Mouse (Mus musculus): Measurements from ENCODE around the gene Gm37240. TPM values are rescaled to one million over a fixed set of nuclear protein-coding genes. Genes with fewer than 3 reads are reported as not detected.

Gene Gm37240
- polyA plus RNA-seq, 1 experiment = 1.0 TPM

DNA sequence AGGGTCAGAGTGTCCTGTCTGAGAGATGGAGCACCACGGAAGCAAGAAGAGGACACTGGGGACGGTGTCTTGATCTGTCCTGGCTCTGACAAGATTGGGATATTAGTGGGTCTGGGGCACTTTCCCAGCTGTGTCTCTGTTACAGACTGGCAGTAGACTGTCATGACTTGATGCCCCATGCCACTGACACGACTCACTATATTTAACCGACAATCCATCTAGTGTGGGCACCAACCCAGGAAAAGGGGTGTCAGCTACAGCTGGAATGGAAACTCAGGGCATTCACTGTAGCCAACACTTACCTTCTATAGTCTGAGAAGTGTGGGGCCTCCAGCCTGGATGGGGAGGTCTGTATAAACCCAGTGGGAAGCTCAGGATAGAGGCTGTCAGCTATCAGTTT lies 681.4 kb downstream of the Gm37240 start:
- WGBS = 87% methylated on average over 4 of the region's 4 CpGs
- H3K4me3 ChIP-seq (replicated peaks; ENCODE audit: control insufficient read depth, low read depth, low read length) = no peak overlapping the region
- no peak overlapping the region for H3K27ac ChIP-seq (ENCODE audit: control insufficient read depth, insufficient read depth, low read depth, low read length, poor library complexity)
- H3K4me1 ChIP-seq (ENCODE audit: control insufficient read depth, insufficient read depth, low read length) = no peaks in the 10 kb centered on the region
- TF ChIP-seq CTCF (IDR thresholded peaks at IDR 0.05; ENCODE audit: control insufficient read depth, insufficient read depth, low read length) (no peak), POLR2A (IDR thresholded peaks at IDR 0.05; ENCODE audit: borderline replicate concordance, control insufficient read depth, low read depth, low read length) (no peak)

DNA sequence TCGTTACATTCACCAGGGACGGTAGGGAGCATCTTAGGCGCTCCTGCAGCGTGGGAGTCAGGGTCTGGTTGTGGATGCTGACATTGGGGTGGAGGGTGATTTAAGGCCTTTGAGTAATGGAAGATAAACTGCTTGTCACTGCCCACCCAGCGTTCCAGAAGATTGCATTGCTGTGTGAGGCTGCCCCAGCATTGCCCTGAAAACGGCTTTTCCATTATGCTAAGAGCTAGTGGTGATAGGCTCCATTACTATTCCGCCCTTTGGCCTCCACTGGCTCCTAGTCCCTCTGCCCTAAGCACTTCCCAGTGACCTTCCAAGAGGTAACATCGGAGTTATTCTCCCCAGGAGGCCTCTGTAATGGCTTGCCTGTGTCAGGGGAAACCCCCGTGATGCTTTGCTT lies 683.7 kb downstream of the Gm37240 start:
- WGBS = 77% methylated on average over 9 of the region's 9 CpGs
- Histone ChIP-seq H3K4me1 (ENCODE audit: control insufficient read depth, insufficient read depth, low read length) (no peaks in the 10 kb centered on the region), H3K27ac (ENCODE audit: control insufficient read depth, insufficient read depth, low read depth, low read length, poor library complexity) (no peak overlapping the region), H3K4me3 (replicated peaks; ENCODE audit: control insufficient read depth, low read depth, low read length) (no peak overlapping the region)
- no peak for TF ChIP-seq POLR2A (IDR thresholded peaks at IDR 0.05; ENCODE audit: borderline replicate concordance, control insufficient read depth, low read depth, low read length)
- TF ChIP-seq CTCF (IDR thresholded peaks at IDR 0.05; ENCODE audit: control insufficient read depth, insufficient read depth, low read length) = no peak

DNA sequence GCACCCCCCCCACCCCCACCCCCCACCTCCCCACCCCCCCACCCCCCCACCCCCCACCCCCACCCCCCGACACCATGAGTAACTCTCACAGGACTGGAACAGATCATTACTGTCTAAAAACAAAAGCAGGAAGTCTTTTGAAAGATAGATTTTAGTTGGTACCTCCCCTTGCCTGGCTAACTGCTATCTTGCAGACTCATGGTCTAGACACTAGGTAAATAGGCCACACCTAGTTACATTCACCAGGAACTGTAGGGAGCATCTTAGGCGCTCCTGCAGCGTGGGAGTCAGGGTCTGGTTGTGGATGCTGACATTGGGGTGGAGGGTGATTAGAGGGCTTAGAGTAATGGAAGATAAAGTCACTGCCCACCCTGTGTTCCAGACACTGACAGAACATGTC lies 684.6 kb downstream of the Gm37240 start:
- TF ChIP-seq POLR2A (IDR thresholded peaks at IDR 0.05; ENCODE audit: borderline replicate concordance, control insufficient read depth, low read depth, low read length) = no peak
- TF ChIP-seq CTCF (IDR thresholded peaks at IDR 0.05; ENCODE audit: control insufficient read depth, insufficient read depth, low read length) = no peak
- Histone ChIP-seq H3K4me3 (replicated peaks; ENCODE audit: control insufficient read depth, low read depth, low read length) (no peak overlapping the region), H3K27ac (ENCODE audit: control insufficient read depth, insufficient read depth, low read depth, low read length, poor library complexity) (no peak overlapping the region), H3K4me1 (ENCODE audit: control insufficient read depth, insufficient read depth, low read length) (no peaks in the 10 kb centered on the region)
- WGBS = 37% methylated on average over 3 of the region's 3 CpGs

DNA sequence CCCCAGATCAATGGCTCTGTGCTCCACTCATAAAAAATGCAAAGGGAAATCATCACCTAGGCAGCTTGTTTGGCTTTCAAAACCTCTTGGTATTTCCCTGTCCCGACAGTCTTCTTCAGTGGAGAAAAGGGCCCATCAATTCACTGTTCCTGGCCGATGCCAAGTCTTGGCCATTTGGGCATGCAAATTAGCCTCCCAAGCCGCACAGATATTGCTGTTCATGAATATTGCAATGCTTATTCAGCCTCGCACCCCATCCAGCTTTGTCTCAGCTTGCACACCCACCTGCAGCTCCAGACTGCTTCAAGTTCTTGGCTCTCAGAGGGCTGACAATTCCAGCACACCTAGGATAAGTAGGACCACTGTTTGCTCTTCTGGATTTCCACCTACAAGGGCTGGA lies 685.5 kb downstream of the Gm37240 start:
- Histone ChIP-seq H3K27ac (ENCODE audit: control insufficient read depth, insufficient read depth, low read depth, low read length, poor library complexity) (no peak overlapping the region), H3K4me3 (replicated peaks; ENCODE audit: control insufficient read depth, low read depth, low read length) (no peak overlapping the region), H3K4me1 (ENCODE audit: control insufficient read depth, insufficient read depth, low read length) (no peaks in the 10 kb centered on the region)
- TF ChIP-seq CTCF (IDR thresholded peaks at IDR 0.05; ENCODE audit: control insufficient read depth, insufficient read depth, low read length) = no peak
- TF ChIP-seq POLR2A (IDR thresholded peaks at IDR 0.05; ENCODE audit: borderline replicate concordance, control insufficient read depth, low read depth, low read length) = no peak
- WGBS = 90% methylated on average over 4 of the region's 4 CpGs

DNA sequence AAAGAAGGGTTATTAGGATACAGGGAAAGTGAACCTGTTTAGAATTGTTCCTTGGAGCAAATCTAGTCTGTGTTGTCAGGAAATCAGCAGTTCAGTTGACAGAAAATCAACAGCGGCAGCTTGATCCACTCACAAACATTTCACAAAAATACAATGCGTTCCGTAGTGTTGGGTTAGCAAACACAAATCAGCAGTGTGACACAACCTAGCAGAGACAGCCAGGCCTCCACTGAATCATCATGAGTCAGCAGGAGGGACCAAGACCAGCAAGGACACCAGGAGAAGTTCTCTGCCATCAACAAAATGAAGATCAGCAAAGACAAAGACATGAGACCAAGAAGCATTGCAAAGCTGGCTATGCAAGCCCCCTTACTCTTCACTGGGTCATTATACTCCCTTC lies 688.8 kb downstream of the Gm37240 start:
- TF ChIP-seq CTCF (IDR thresholded peaks at IDR 0.05; ENCODE audit: control insufficient read depth, insufficient read depth, low read length) (no peak), POLR2A (IDR thresholded peaks at IDR 0.05; ENCODE audit: borderline replicate concordance, control insufficient read depth, low read depth, low read length) (no peak)
- H3K27ac ChIP-seq (ENCODE audit: control insufficient read depth, insufficient read depth, low read depth, low read length, poor library complexity) = no peak overlapping the region
- 79% methylated on average over 3 of the region's 3 CpGs for WGBS
- no peaks in the 10 kb centered on the region for H3K4me1 ChIP-seq (ENCODE audit: control insufficient read depth, insufficient read depth, low read length)
- no peak overlapping the region for H3K4me3 ChIP-seq (replicated peaks; ENCODE audit: control insufficient read depth, low read depth, low read length)

DNA sequence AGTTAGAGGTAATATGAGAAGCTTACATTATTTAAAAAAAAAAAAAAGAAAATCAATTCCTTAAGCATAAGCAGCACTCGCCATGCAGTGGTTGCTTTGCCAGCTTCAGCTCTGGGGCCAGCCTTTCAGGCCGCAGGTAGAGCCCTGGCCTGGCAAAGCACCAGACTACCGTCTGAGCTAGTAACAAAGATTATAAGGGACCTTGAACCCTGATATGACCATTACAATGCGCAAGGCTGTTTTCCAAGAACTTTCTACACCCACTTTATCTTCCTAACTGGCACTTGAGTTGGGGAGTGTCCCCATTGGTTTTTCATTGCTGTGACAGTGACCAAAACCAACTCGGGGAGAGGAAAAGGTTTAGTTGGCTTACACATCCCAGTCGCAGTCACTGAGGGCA lies 690.2 kb downstream of the Gm37240 start:
- WGBS = 70% methylated on average over 6 of the region's 6 CpGs
- TF ChIP-seq POLR2A (IDR thresholded peaks at IDR 0.05; ENCODE audit: borderline replicate concordance, control insufficient read depth, low read depth, low read length) = no peak
- no peak for TF ChIP-seq CTCF (IDR thresholded peaks at IDR 0.05; ENCODE audit: control insufficient read depth, insufficient read depth, low read length)

DNA sequence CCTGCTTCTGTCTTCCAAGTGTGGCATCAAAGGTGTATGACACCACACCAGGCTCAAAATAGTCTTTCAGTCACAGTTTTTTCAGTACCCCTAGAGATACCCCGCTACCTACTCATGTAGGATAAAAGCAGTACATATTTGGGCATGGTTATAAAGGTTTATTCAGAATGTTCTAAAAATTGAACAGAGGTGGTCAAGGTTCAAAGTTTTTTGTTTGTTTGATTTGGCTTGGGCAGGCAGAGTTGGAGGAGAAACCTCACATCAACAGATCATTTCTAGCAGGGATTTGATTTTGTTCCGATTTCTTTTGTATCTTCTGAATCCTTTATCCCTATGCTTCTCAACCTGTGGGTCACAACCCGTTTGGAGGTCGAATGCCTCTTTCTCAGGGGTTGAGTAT lies 690.7 kb downstream of the Gm37240 start:
- no peak overlapping the region for H3K27ac ChIP-seq (ENCODE audit: control insufficient read depth, insufficient read depth, low read depth, low read length, poor library complexity)
- TF ChIP-seq CTCF (IDR thresholded peaks at IDR 0.05; ENCODE audit: control insufficient read depth, insufficient read depth, low read length) (no peak), POLR2A (IDR thresholded peaks at IDR 0.05; ENCODE audit: borderline replicate concordance, control insufficient read depth, low read depth, low read length) (no peak)
- 89% methylated on average over 4 of the region's 4 CpGs for WGBS
- H3K4me3 ChIP-seq (replicated peaks; ENCODE audit: control insufficient read depth, low read depth, low read length) = no peak overlapping the region
- H3K4me1 ChIP-seq (ENCODE audit: control insufficient read depth, insufficient read depth, low read length) = no peaks in the 10 kb centered on the region

More for the DNA sequence above, 690.2 kb downstream of the Gm37240 start:
- Histone ChIP-seq H3K4me3 (replicated peaks; ENCODE audit: control insufficient read depth, low read depth, low read length) (no peak overlapping the region), H3K27ac (ENCODE audit: control insufficient read depth, insufficient read depth, low read depth, low read length, poor library complexity) (no peak overlapping the region), H3K4me1 (ENCODE audit: control insufficient read depth, insufficient read depth, low read length) (no peaks in the 10 kb centered on the region)

DNA sequence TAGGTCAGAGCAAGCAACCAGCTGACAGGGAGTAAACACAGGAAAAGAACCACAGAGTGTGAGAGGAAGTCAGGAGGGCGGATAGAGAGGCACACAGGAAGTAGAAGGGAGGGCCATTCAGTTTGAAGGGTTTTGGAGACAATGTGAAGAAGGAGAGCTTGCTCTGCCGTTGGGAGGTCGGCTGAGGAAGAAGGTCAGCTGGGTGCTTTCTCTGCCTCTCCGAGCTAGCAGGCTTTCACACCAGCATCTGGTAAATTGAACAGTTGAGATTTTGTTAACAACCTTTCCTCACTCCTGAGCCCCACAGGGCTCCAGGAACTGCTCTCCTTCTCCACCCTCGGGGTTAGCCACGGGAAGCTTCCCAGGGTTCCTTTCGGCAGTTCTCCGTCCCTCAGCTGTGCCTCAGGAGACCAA lies 692.2 kb downstream of the Gm37240 start:
- Histone ChIP-seq H3K4me1 (ENCODE audit: control insufficient read depth, insufficient read depth, low read length) (no peaks in the 10 kb centered on the region), H3K4me3 (replicated peaks; ENCODE audit: control insufficient read depth, low read depth, low read length) (peak overlapping the region; percentile 71), H3K27ac (ENCODE audit: control insufficient read depth, insufficient read depth, low read depth, low read length, poor library complexity) (peak overlapping the region; percentile 37; the same call in 1 of the 2 replicates)
- no peak for TF ChIP-seq CTCF (IDR thresholded peaks at IDR 0.05; ENCODE audit: control insufficient read depth, insufficient read depth, low read length)
- WGBS = 1% methylated on average over 8 of the region's 8 CpGs

DNA sequence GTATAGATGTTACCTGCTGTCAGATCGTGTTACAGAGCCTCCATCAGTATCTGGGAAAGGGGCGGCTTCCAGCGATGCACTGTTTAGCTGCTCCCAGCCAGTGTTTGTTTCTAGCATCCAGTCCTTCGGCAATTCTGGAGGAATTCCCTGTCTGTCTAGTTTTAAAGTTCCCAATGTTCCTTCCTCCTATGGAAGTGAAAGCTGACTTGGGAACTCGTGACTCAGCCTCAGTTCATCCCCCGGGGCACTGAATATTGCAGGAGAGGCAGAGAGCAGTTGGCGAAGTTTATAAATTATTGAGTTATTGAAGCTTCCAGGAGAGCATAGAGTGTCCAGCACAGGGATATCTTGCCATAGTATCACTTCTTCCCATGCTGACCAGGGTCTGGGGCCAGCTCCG lies 697.5 kb downstream of the Gm37240 start:
- Histone ChIP-seq H3K4me3 (replicated peaks; ENCODE audit: control insufficient read depth, low read depth, low read length) (no peak overlapping the region), H3K4me1 (ENCODE audit: control insufficient read depth, insufficient read depth, low read length) (no peaks in the 10 kb centered on the region), H3K27ac (ENCODE audit: control insufficient read depth, insufficient read depth, low read depth, low read length, poor library complexity) (no peak overlapping the region)
- TF ChIP-seq POLR2A (IDR thresholded peaks at IDR 0.05; ENCODE audit: borderline replicate concordance, control insufficient read depth, low read depth, low read length) (no peak), CTCF (IDR thresholded peaks at IDR 0.05; ENCODE audit: control insufficient read depth, insufficient read depth, low read length) (no peak)
- WGBS = 77% methylated on average over 8 of the region's 8 CpGs
